Mouse (Mus musculus): ENCODE data around the gene Plxnc1. TPM values are rescaled to one million over a fixed set of nuclear protein-coding genes. Genes with fewer than 3 reads are reported as not detected.

Gene Plxnc1
- polyA plus RNA-seq, 1 experiment, result 0.55 TPM

DNA sequence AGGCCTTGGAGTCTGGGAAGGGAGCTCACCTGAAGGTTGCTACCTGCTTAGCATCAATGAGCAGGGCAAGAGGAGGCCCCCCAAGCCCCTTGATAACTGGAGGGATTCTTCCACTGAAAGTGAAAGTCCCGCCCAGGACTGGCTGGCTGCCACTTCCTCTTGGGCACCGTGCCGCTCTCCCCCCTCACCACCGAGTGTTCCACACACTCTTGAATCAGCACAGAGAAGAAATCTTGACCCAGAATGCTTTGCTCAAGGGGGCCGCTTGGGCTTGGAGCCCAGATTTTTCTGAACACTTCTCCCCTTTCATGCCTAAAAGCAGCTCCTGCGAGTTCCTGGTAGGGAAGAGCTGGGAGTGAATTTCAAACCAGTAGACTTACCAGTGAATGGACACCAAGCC is 115.2 kb downstream of the Plxnc1 start:
- no peak for DNase-seq (ENCODE audit: low read depth, low spot score)
- 16% methylated on average over 6 of the region's 6 CpGs for WGBS

- 94% methylated on average over 7 of the region's 7 CpGs for WGBS
- no peak for DNase-seq (ENCODE audit: low read depth, low spot score)
Observed at GRCm38 (mm10) chr10:94828734-94829230, 115.9 kb downstream of the Plxnc1 start.

DNA sequence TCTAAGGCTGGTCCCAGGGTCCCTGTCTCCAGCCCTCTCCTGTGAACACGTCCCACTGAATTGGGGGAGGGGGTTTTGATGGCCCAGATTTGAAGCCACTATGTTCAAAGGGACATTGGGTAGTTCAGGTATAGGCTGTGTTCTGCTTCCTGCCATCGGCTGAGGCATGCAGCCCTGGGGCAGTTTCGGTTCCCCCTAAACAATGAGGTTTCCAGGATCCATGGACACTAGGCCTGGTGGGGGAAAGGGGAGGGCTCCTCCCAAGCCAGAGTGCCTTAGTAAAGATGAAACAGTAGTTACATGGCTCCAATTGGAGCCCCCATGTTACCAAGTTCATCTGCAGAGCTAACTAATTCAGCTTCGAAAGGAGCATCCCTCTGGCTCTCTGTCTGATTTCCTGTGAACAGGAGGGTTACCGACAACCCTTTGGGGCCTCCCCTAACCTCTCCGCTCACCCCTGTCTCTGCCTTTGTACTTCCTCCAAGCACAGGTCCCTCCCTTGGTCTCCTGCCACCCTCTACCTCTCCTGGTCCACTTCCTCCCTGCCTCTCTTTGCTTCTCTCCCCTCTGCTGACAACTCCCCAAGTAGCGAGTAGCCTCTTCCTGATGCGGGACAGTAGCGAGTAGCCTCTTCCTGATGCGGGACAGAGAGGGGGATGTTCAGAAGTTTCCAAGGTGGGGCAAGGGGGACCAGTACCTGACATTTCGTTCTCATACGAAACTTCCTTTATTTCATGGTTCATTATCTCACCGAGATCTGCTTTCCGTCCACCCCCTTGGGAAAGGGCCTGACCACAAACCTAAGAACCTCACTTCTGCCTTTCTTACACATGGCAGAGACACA is 116.5 kb downstream of the Plxnc1 start:
- no peak for DNase-seq (ENCODE audit: low read depth, low spot score)
- 78% methylated on average over 14 of the region's 14 CpGs for WGBS

GRCm38 (mm10) chr10:94827325-94827724 is 117.3 kb downstream of the Plxnc1 start:
- 72% methylated on average over 10 of the region's 10 CpGs for WGBS
- DNase-seq (ENCODE audit: low read depth, low spot score), result no peak

- DNase-seq (ENCODE audit: low read depth, low spot score), result no peak
- WGBS, result 83% methylated on average over 12 of the region's 12 CpGs
Observed at GRCm38 (mm10) chr10:94826436-94826835, 118.2 kb downstream of the Plxnc1 start.

DNA sequence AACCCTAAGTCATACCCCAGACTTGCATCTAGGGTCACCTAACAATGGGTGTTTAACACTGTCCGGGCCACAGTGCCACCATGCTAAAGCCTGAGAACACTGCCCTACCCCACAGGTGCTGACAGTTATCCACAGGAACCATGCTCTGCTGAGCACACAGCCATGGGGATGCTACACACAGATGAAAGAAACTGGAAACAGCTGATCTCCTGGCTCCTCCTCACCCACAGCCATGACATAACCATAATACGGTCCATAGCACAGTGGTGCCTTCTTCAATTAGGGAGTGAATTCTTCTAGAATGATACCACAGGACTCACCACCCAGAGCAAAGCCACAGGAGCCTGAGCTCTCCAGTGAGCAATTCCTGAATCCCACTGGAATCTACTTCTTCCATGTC is 118.7 kb downstream of the Plxnc1 start:
- 94% methylated on average over 2 of the region's 2 CpGs for WGBS
- no peak for DNase-seq (ENCODE audit: low read depth, low spot score)

DNA sequence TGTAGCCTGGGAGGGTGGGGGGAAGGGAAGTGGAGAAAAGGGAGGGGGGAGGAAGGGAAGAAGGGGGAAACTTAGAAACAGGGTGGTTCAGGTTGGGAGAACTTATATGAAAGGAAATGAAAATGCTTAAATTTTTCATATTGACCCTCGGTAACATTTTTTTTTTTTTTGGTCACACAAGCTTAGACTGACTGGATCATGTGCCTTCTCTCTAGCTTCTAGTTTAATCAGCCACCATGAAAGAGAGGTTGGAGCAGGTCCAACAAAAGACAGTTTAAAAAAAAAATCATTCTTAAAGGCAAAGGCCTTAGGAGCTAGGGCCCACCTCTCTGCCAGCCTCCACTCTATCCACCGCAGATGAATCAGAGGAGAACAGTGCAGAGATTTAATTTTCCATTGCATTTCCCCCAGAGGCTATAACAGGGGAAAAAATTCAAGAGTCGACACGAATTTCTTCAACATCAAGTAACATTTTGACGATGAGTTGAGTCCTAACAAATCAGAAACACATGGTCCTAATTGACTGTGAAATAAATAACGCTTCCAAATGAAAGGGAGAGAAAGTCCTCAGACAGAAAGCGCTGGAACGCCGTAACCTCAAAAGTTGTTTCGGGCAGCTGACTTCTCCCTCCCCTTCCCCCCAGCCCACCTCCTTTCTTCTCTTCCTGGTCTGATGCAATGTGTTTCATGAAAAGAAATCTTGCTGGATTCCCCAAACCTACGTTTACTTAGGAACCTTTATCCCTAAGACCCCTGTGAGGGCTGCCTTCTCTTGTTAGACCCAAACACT is 120.5 kb downstream of the Plxnc1 start:
- WGBS, result 65% methylated on average over 11 of the region's 11 CpGs
- no peak for DNase-seq (ENCODE audit: low read depth, low spot score)

- no peak for DNase-seq (ENCODE audit: low read depth, low spot score)
- 83% methylated on average over 17 of the region's 17 CpGs for WGBS
Observed at GRCm38 (mm10) chr10:94818781-94819665, 125.6 kb downstream of the Plxnc1 start.

- WGBS, result 80% methylated on average over 3 of the region's 3 CpGs
Observed at GRCm38 (mm10) chr10:94818127-94818526, 126.5 kb downstream of the Plxnc1 start.

GRCm38 (mm10) chr10:94811907-94812851 is 132.5 kb downstream of the Plxnc1 start:
- DNase-seq (ENCODE audit: low read depth, low spot score), result no peak
- 73% methylated on average over 17 of the region's 17 CpGs for WGBS

More at GRCm38 (mm10) chr10:94818127-94818526, 126.5 kb downstream of the Plxnc1 start:
- no peak for DNase-seq (ENCODE audit: low read depth, low spot score)

DNA sequence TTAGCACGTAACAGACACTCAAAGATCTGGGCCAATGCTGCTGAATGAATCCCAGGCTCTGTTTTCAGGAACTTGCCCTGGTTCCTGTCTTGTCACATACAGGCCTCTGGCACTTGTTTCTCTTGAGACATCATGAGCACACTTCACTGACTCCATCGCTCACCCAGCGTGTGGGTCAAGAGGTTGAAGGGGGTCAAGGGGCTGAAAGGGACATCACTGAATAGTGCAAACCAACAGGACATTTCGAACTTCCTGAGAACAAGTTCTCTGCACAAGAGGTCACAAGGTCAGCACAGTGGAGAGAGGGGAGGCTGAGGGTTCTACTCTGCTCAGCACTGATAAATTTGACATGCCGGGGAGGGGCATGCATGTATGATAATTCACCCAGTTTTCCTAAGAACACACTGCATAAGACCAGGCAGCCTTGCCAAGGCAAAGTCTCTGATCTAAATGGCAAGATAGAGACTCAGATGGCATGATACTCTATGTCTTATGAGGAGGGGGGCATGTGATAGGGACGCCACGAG is 134.6 kb downstream of the Plxnc1 start:
- WGBS, result 81% methylated on average over 7 of the region's 7 CpGs
- no peak for DNase-seq (ENCODE audit: low read depth, low spot score)

- 31% methylated on average over 6 of the region's 6 CpGs for WGBS
- no peak for DNase-seq (ENCODE audit: low read depth, low spot score)
Observed at GRCm38 (mm10) chr10:94808275-94808674, 136.4 kb downstream of the Plxnc1 start.

GRCm38 (mm10) chr10:94807323-94807722 is 137.3 kb downstream of the Plxnc1 start:
- WGBS, result 42% methylated on average over 7 of the region's 7 CpGs

DNA sequence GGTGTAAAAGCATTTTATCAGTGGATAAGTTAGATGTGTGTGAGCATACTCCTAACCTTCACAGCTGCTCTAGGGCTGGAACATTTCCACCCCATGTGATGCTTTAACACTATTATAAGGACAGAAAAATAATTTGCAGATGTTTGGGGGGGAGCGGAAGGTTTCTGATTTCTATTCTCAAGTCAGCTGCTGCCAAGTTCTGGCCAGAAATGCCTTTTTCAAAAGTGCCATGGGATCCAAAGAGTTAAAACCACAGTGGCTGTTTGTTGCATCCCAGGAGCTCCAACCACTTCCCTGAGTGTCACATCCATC is 139.8 kb downstream of the Plxnc1 start:
- WGBS, result 86% methylated on average over 1 of the region's 1 CpGs

More at GRCm38 (mm10) chr10:94807323-94807722, 137.3 kb downstream of the Plxnc1 start:
- DNase-seq (ENCODE audit: low read depth, low spot score), result no peak

DNA sequence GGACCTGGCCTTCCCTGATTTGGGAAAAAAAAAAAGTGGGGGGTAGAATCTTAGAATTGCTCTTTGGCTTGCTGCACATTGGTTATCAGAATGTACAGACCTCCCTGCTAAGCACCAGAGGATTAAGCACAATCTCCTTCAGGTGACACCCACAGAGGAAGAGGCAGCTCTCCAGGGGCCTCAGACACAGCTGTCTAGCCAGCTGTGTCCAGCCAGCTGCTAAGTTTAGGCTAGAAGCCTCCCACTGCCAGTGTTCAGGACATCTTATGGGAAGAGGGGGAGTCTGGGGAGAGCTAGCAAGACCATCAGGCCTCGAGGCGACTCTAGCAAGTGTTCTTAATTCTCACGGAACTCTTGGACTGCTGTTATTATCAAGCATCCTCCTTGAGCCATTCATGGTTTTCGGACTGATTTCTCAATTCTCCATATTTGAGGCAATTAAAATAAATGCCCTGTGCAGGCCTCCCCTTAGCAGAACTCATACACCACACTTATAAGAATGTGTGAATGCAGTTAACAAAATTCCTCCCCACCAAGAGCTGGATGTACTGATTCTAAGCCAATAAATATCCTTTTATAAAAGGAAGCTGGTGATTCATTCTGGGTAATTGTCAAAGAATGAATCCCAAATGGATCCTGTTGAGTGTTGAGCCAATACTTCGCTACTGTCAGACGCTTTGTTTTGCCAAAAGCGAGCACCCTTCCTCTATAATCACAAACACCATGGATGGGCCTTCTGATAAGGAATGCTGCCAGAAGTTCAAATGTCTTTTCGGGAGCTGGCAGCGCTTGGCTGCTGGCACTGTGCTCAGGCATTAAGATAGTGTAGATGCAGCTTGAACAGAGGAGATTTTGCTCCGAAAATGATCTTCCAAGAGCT is 140.4 kb downstream of the Plxnc1 start:
- WGBS, result 73% methylated on average over 10 of the region's 10 CpGs
- no peak for DNase-seq (ENCODE audit: low read depth, low spot score)

More for the DNA sequence above, 139.8 kb downstream of the Plxnc1 start:
- no peak for DNase-seq (ENCODE audit: low read depth, low spot score)

- DNase-seq (ENCODE audit: low read depth, low spot score), result no peak
- WGBS, result 83% methylated on average over 7 of the region's 7 CpGs
Observed at GRCm38 (mm10) chr10:94800677-94801354, 143.8 kb downstream of the Plxnc1 start.
